ENCODE assay signal across 8 mouse cellular contexts in the genomic region with DNA sequence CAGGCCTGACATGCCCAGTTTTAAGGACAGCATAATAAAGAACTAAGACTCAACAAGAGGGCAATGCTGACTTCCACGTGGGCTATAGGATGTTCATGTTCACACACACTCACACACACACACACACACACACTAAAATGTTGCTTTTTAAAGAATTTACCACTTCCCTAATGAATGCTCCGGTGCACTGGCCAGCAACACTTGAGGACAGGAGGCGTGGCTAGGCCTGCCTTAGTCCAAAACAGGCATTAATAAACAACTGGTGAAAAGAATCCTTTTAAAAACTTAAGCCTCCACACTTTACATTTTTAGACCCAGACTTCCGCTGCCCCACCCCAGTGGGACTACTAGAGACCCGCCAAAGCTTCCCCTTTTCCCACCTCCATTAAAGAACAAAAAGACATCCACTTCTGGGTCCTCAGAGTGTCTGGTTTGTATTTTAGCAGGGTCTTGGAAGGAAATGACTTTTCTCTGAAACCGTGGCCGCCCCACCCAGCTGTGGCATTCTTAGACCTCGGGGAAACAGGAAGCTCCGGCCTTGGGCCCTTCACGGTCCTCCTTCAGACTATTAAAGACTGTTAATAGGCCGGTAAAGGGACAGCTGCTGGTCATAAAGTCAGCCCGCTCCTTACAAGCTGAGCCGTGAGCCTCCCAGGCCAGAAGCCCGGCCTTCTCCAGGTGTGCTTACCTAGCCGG. TPM values are rescaled to one million over a fixed set of nuclear protein-coding genes. Genes with fewer than 3 reads are reported as not detected.
A peak's percentile ranks its signal among the peaks of the same experiment; 100 is the strongest.
DNase-seq lines count a peak whose midpoint lies in the region; ATAC-seq lines count a peak whose summit lies in the region.

No protein-coding gene starts in this region.

- H3K4me2 ChIP-seq in forebrain, embryonic 13.5 days, result peak overlapping the region; percentile 40
- H3K4me2 ChIP-seq in limb, embryonic 12.5 days, result peak overlapping the region; percentile 57
- peak overlapping the region; percentile 33 for H3K4me2 ChIP-seq in midbrain, embryonic 13.5 days (replicated peaks)

- peak; percentile 66 for DNase-seq in 3T3-L1 (ENCODE audit: low read depth, low spot score)
- DNase-seq in MEL-GATA-1-ER (ENCODE audit: extremely low read depth, low read depth), result peak; percentile 73
- peak; percentile 58 for DNase-seq in yolk sac, embryonic 10.5 days (ENCODE audit: low spot score)
- DNase-seq in ovary, postnatal 14 days (ENCODE audit: low spot score), result no peak

- H3K27ac ChIP-seq in forebrain, embryonic 13.5 days, result peak overlapping the region; percentile 78
- H3K27ac ChIP-seq in limb, embryonic 12.5 days, result peak overlapping the region; percentile 94
- peak overlapping the region; percentile 74 for H3K27ac ChIP-seq in midbrain, embryonic 13.5 days

- no peak overlapping the region for H3K4me3 ChIP-seq in forebrain, embryonic 13.5 days
- H3K4me3 ChIP-seq in limb, embryonic 12.5 days (replicated peaks), result peak overlapping the region; percentile 25
- H3K4me3 ChIP-seq in midbrain, embryonic 13.5 days (replicated peaks), result 0 out of 2 replicates have a peak overlapping the region, but pooled peaks have one; percentile 0

- ATAC-seq in forebrain, embryonic 13.5 days, result no peak
- ATAC-seq in hematopoietic stem cell, adult 5-6 weeks (replicated peaks in 1 of 2; ENCODE audit: insufficient read depth in 1 of 2, low FRiP score in 2 of 2, low TSS enrichment in 1 of 2, low read depth in 1 of 2, poor library complexity in 2 of 2, severe bottlenecking in 2 of 2), result peak; percentile 60 to 77
- peak; percentile 59 for ATAC-seq in limb, embryonic 12.5 days (ENCODE audit: insufficient number of reproducible peaks, insufficient read depth, low FRiP score, low TSS enrichment, low read depth)
- no peak for ATAC-seq in midbrain, embryonic 13.5 days

- WGBS in forebrain, embryonic 13.5 days, result 18% methylated on average over 15 of the region's 15 CpGs
- WGBS in limb, embryonic 12.5 days, result 2% methylated on average over 15 of the region's 15 CpGs
- WGBS in midbrain, embryonic 13.5 days, result 18% methylated on average over 15 of the region's 15 CpGs

- peak overlapping the region; percentile 36 for H3K9ac ChIP-seq in forebrain, embryonic 13.5 days
- H3K9ac ChIP-seq in limb, embryonic 12.5 days (replicated peaks), result peak overlapping the region; percentile 40; the same call in 1 of the 2 replicates
- H3K9ac ChIP-seq in midbrain, embryonic 13.5 days (replicated peaks), result no peak overlapping the region

- H3K4me1 ChIP-seq in forebrain, embryonic 13.5 days, result peaks cover 21% of the 10 kb centered on the region
- H3K4me1 ChIP-seq in limb, embryonic 12.5 days (replicated peaks), result peaks cover 42% of the 10 kb centered on the region
- peaks cover 18% of the 10 kb centered on the region for H3K4me1 ChIP-seq in midbrain, embryonic 13.5 days (replicated peaks)

- peaks cover 15% of the 10 kb centered on the region; the same call in 1 of the 2 replicates for H3K36me3 ChIP-seq in forebrain, embryonic 13.5 days (ENCODE audit: poor library complexity, severe bottlenecking)
- H3K36me3 ChIP-seq in limb, embryonic 12.5 days, result peaks cover 13% of the 10 kb centered on the region
- peaks cover 14% of the 10 kb centered on the region for H3K36me3 ChIP-seq in midbrain, embryonic 13.5 days

- no peaks in the 10 kb centered on the region for H3K9me3 ChIP-seq in forebrain, embryonic 13.5 days (replicated peaks)
- H3K9me3 ChIP-seq in limb, embryonic 12.5 days, result no peaks in the 10 kb centered on the region
- no peaks in the 10 kb centered on the region for H3K9me3 ChIP-seq in midbrain, embryonic 13.5 days

- H3K27me3 ChIP-seq in forebrain, embryonic 13.5 days, result no peaks in the 10 kb centered on the region
- H3K27me3 ChIP-seq in limb, embryonic 12.5 days, result no peaks in the 10 kb centered on the region
- H3K27me3 ChIP-seq in midbrain, embryonic 13.5 days, result no peaks in the 10 kb centered on the region

RNA-seq across cellular contexts. Expression of a gene that starts 9.7 kb away (rescaled TPM):
- 3.2 and 4.6 TPM in 2 replicates for polyA plus RNA-seq in forebrain, embryonic 13.5 days (2015; fragmentation: Nextera tagmentation; extraction: Ambion mirVana)
- 10.0 and 27.3 TPM in 2 replicates for total RNA-seq in hematopoietic stem cell, adult 5-6 weeks (2017)
- polyA plus RNA-seq in limb, embryonic 12.5 days (2016; fragmentation: Nextera tagmentation; extraction: Ambion mirVana), result 4.0 and 7.1 TPM in 2 replicates
- polyA plus RNA-seq in midbrain, embryonic 13.5 days (2015; fragmentation: Nextera tagmentation; extraction: Ambion mirVana), result 3.5 and 4.1 TPM in 2 replicates

RNA-seq across cellular contexts. Expression of a gene that starts 12.8 kb away (rescaled TPM):
- polyA plus RNA-seq in forebrain, embryonic 13.5 days (2015; fragmentation: Nextera tagmentation; extraction: Ambion mirVana), result 13.6 and 14.5 TPM in 2 replicates
- 8.2 and 13.4 TPM in 2 replicates for total RNA-seq in hematopoietic stem cell, adult 5-6 weeks (2017)
- 16.3 and 21.6 TPM in 2 replicates for polyA plus RNA-seq in limb, embryonic 12.5 days (2016; fragmentation: Nextera tagmentation; extraction: Ambion mirVana)
- 13.7 and 16.0 TPM in 2 replicates for polyA plus RNA-seq in midbrain, embryonic 13.5 days (2015; fragmentation: Nextera tagmentation; extraction: Ambion mirVana)

RNA-seq across cellular contexts. Expression of a gene that starts 57.7 kb away (rescaled TPM):
- polyA plus RNA-seq in forebrain, embryonic 13.5 days (2015; fragmentation: Nextera tagmentation; extraction: Ambion mirVana), result 0.92 and 0.99 TPM in 2 replicates
- 3.4 and 7.9 TPM in 2 replicates for total RNA-seq in hematopoietic stem cell, adult 5-6 weeks (2017)
- 37.2 and 43.3 TPM in 2 replicates for polyA plus RNA-seq in limb, embryonic 12.5 days (2016; fragmentation: Nextera tagmentation; extraction: Ambion mirVana)
- polyA plus RNA-seq in midbrain, embryonic 13.5 days (2015; fragmentation: Nextera tagmentation; extraction: Ambion mirVana), result 0.89 and 1.2 TPM in 2 replicates

Comparison
In these comparisons a context has a peak if more than half of its experiments do, and no peak if none do; other contexts are left out.
1. ATAC-seq: peak in hematopoietic stem cell, adult 5-6 weeks (2 of 2) and limb, embryonic 12.5 days (single experiment); none in forebrain, embryonic 13.5 days (single experiment) and midbrain, embryonic 13.5 days (single experiment).
2. RNA of a gene that starts 57.7 kb away (polyA plus RNA-seq): 37.2 to 43.3 TPM in limb, embryonic 12.5 days; 0.89 to 1.2 TPM in midbrain, embryonic 13.5 days and 0.92 to 0.99 TPM in forebrain, embryonic 13.5 days; every median in the first group is over 10 times any median in the second.
3. Peak in every context shown above with its lines, with median percentiles within 50 percentile points of each other: H3K27ac ChIP-seq and H3K4me2 ChIP-seq.